Mouse (Mus musculus): Measurements from ENCODE around the gene Hnrnpm. TPM values are rescaled to one million over a fixed set of nuclear protein-coding genes. Genes with fewer than 3 reads are reported as not detected.
A peak's percentile ranks its signal among the peaks of the same experiment; 100 is the strongest.

The Hnrnpm gene
- total and polyA plus RNA-seq, 3 experiments, result 203 to 473 (median 420) TPM

- no peak overlapping the region for H3K27ac ChIP-seq (ENCODE audit: control insufficient read depth, low read depth, low read length)
- no peak overlapping the region for H3K9ac ChIP-seq (ENCODE audit: control insufficient read depth, low read depth, low read length, poor library complexity, severe bottlenecking)
- no peaks in the 10 kb centered on the region for H3K27me3 ChIP-seq (ENCODE audit: control insufficient read depth in 1 of 2, insufficient read depth in 2 of 2, low read length in 2 of 2)
- H3K4me1 ChIP-seq (ENCODE audit: control insufficient read depth in 1 of 2, insufficient read depth in 2 of 2, low read length in 2 of 2), result peaks cover 0 to 5% of the 10 kb centered on the region in 2 experiments; a peak in 1 of 4 replicates
- no peaks in the 10 kb centered on the region for H3K79me2 ChIP-seq (ENCODE audit: control insufficient read depth, insufficient read depth, low read length, poor library complexity)
- no peak overlapping the region for H3K4me3 ChIP-seq (ENCODE audit: control insufficient read depth in 1 of 2, insufficient read depth in 1 of 2, low read depth in 2 of 2, low read length in 2 of 2)
- peaks cover 0 to 7% of the 10 kb centered on the region in 2 experiments; a peak in 3 of 4 replicates for H3K36me3 ChIP-seq (ENCODE audit: control insufficient read depth in 1 of 2, insufficient read depth in 2 of 2, low read length in 2 of 2)
- H3K9me3 ChIP-seq (replicated peaks; ENCODE audit: insufficient read depth, low read length), result no peaks in the 10 kb centered on the region
- TF ChIP-seq SIN3A (IDR thresholded peaks at IDR 0.05; ENCODE audit: low read length) (no peak), MYC (IDR thresholded peaks at IDR 0.05; ENCODE audit: low read depth, low read length) (no peak), ZMIZ1 (IDR thresholded peaks at IDR 0.05; ENCODE audit: low read depth, low read length) (no peak), BHLHE40 (IDR thresholded peaks at IDR 0.05; ENCODE audit: borderline replicate concordance, low read depth, low read length) (no peak), MAZ (IDR thresholded peaks at IDR 0.05; ENCODE audit: low read depth, low read length) (no peak), CTCF (IDR thresholded peaks at IDR 0.05 in 2 of 3, conservative IDR thresholded peaks at IDR 0.05 in 1 of 3; ENCODE audit: control insufficient read depth in 1 of 3, insufficient read depth in 1 of 3, low read depth in 2 of 3, low read length in 3 of 3, poor library complexity in 1 of 3, severe bottlenecking in 1 of 3) (no peak), ETS1 (IDR thresholded peaks at IDR 0.05; ENCODE audit: low read depth, low read length) (no peak), ZKSCAN1 (IDR thresholded peaks at IDR 0.05; ENCODE audit: low read depth, low read length) (no peak), POLR2AphosphoS5 (IDR thresholded peaks at IDR 0.05; ENCODE audit: borderline replicate concordance, low read depth, low read length) (no peak), MXI1 (IDR thresholded peaks at IDR 0.05; ENCODE audit: low read depth, low read length) (no peak), CHD1 (IDR thresholded peaks at IDR 0.05; ENCODE audit: low read depth, low read length) (no peak), GABPA (IDR thresholded peaks at IDR 0.05; ENCODE audit: low read depth, low read length) (no peak), TCF12 (IDR thresholded peaks at IDR 0.05; ENCODE audit: low read depth, low read length) (no peak)
- DNase-seq (ENCODE audit: low read depth, low spot score), result no peak
Measured at GRCm38 (mm10) chr17:33703091-33703490, 16.4 kb upstream of the Hnrnpm start.

- Histone ChIP-seq H3K4me1 (ENCODE audit: control insufficient read depth in 1 of 2, insufficient read depth in 2 of 2, low read length in 2 of 2) (peaks cover 0 to 5% of the 10 kb centered on the region in 2 experiments; a peak in 1 of 4 replicates), H3K4me3 (ENCODE audit: control insufficient read depth in 1 of 2, insufficient read depth in 1 of 2, low read depth in 2 of 2, low read length in 2 of 2) (no peak overlapping the region), H3K27ac (ENCODE audit: control insufficient read depth, low read depth, low read length) (no peak overlapping the region), H3K9ac (ENCODE audit: control insufficient read depth, low read depth, low read length, poor library complexity, severe bottlenecking) (no peak overlapping the region), H3K27me3 (ENCODE audit: control insufficient read depth in 1 of 2, insufficient read depth in 2 of 2, low read length in 2 of 2) (no peaks in the 10 kb centered on the region), H3K9me3 (replicated peaks; ENCODE audit: insufficient read depth, low read length) (no peaks in the 10 kb centered on the region), H3K79me2 (ENCODE audit: control insufficient read depth, insufficient read depth, low read length, poor library complexity) (no peaks in the 10 kb centered on the region), H3K36me3 (ENCODE audit: control insufficient read depth in 1 of 2, insufficient read depth in 2 of 2, low read length in 2 of 2) (peaks cover 0 to 7% of the 10 kb centered on the region in 2 experiments; a peak in 3 of 4 replicates)
- DNase-seq (ENCODE audit: low read depth, low spot score), result no peak
- no peak for TF ChIP-seq HCFC1 (IDR thresholded peaks at IDR 0.05; ENCODE audit: low read depth, low read length)
- no peak for TF ChIP-seq MAFK (IDR thresholded peaks at IDR 0.05; ENCODE audit: borderline replicate concordance, low read depth, low read length)
- no peak for TF ChIP-seq MYC (IDR thresholded peaks at IDR 0.05; ENCODE audit: low read depth, low read length)
- TF ChIP-seq EP300 (IDR thresholded peaks at IDR 0.05; ENCODE audit: low read depth in 1 of 2, low read length in 2 of 2), result no peak
- no peak for TF ChIP-seq RCOR1 (IDR thresholded peaks at IDR 0.05; ENCODE audit: low read depth, low read length)
- TF ChIP-seq TCF12 (IDR thresholded peaks at IDR 0.05; ENCODE audit: low read depth, low read length), result no peak
- no peak for TF ChIP-seq E2F4 (IDR thresholded peaks at IDR 0.05; ENCODE audit: borderline replicate concordance, low read depth, low read length)
- TF ChIP-seq ZNF384 (IDR thresholded peaks at IDR 0.05; ENCODE audit: low read depth, low read length), result peak; percentile 80
Measured at GRCm38 (mm10) chr17:33702178-33702577, 15.5 kb upstream of the Hnrnpm start.
